Mouse (Mus musculus) forebrain, embryonic 13.5 days (tissue): ENCODE results near the gene Rab3gap1. TPM values are rescaled to one million over a fixed set of nuclear protein-coding genes. Genes with fewer than 3 reads are reported as not detected.
A peak's percentile ranks its signal among the peaks of the same experiment; 100 is the strongest.

ENCODE experiments used
- ATAC-seq: fragments of 200-750 bp; cut with Nextera tagmentation; 2 replicates; pipeline ENCODE4 v1.8.0; 2017
- H3K27ac ChIP-seq: fragments of 300-500 bp; sonication (generic); 2 replicates; pipeline ENCODE4 v1.5.1; 2015; ENCODE audit warnings: inconsistent platforms, mild to moderate bottlenecking, moderate library complexity
- H3K27me3 ChIP-seq: fragments of 300-500 bp; sonication (generic); 2 replicates; pipeline ENCODE4 v1.6.1; 2015; ENCODE audit warnings: mild to moderate bottlenecking, inconsistent platforms
- H3K36me3 ChIP-seq: fragments of 300-500 bp; sonication (generic); 2 replicates; pipeline ENCODE4 v1.6.1; 2015; ENCODE audit warnings: mild to moderate bottlenecking, inconsistent platforms; ENCODE audit not compliant: poor library complexity, severe bottlenecking
- H3K4me1 ChIP-seq: fragments of 300-500 bp; sonication (generic); 2 replicates; pipeline ENCODE4 v1.6.1; 2015; ENCODE audit warnings: inconsistent platforms
- H3K4me2 ChIP-seq: fragments of 300-500 bp; sonication (generic); 2 replicates; pipeline ENCODE4 v1.6.1; 2015; ENCODE audit warnings: inconsistent platforms, mild to moderate bottlenecking, moderate library complexity
- H3K4me3 ChIP-seq: fragments of 300-500 bp; sonication (generic); 2 replicates; pipeline ENCODE4 v1.5.1; 2015; ENCODE audit warnings: mild to moderate bottlenecking, inconsistent platforms
- H3K9ac ChIP-seq: fragments of 300-500 bp; sonication (generic); 2 replicates; pipeline ENCODE4 v1.6.1; 2015; ENCODE audit warnings: mild to moderate bottlenecking, inconsistent platforms
- H3K9me3 ChIP-seq: fragments of 300-500 bp; sonication (generic); replicated peaks from 2 replicates; pipeline ENCODE4 v1.6.1; 2016; ENCODE audit warnings: inconsistent platforms
- WGBS: fragments of 180-500 bp; shearing (Covaris S2); methylation state at CpG from one replicate; pipeline ENCODE4 v1.1.7; 2015; 5-methylcytosine and 5-hydroxymethylcytosine counted together
- polyA plus RNA-seq: library from polyadenylated mRNA; unstranded; fragments of >200 nt; fragmentation: Nextera tagmentation; extraction: Ambion mirVana; gene quantifications from 2 replicates; pipeline ENCODE4 v1.2.1, GENCODE M21; 2015

Rab3gap1 gene
- 16.1 and 17.8 TPM in 2 replicates for polyA plus RNA-seq

GRCm38 (mm10) chr1:127868300-127869261 lies at the start of gene Rab3gap1:
TSS of gene Rab3gap1 (plus strand) at chr1:127868773.
- peaks cover 6% of the 10 kb centered on the region; the same call in 1 of the 2 replicates for H3K36me3 ChIP-seq

DNA sequence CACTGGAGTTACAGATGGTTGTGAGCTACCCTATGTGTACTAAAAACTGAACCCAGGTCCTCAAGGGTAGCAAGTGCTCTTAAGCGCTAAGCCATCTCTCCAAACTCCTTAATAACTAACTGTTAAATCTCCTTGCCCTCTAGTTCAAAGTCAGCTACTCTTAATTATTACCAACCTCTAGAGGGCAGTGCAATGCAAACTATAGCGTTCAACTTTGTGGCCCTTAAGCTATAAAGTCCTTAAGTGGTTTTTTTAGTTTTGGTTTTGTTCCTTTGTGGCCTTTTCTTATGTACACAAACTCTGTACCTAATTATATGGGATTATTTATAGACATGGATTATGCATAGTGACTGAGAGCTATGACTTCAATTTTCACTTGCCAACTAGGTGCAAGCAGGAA lies 41.2 kb upstream of the Rab3gap1 start:
- H3K9me3 ChIP-seq: no peaks in the 10 kb centered on the region
- H3K36me3 ChIP-seq: no peaks in the 10 kb centered on the region
- H3K27ac ChIP-seq: no peak overlapping the region
- H3K27me3 ChIP-seq: no peaks in the 10 kb centered on the region
- WGBS: 11% methylated on average over 2 of the region's 2 CpGs
- no peaks in the 10 kb centered on the region for H3K4me1 ChIP-seq
- H3K4me3 ChIP-seq: no peak overlapping the region
- no peak overlapping the region for H3K9ac ChIP-seq
- peak; percentile 43; the same call in 1 of the 2 replicates for ATAC-seq
- no peak overlapping the region for H3K4me2 ChIP-seq

More at GRCm38 (mm10) chr1:127868300-127869261, at the start of gene Rab3gap1:
- WGBS: 11% methylated on average over 47 of the region's 47 CpGs
- H3K27me3 ChIP-seq: no peaks in the 10 kb centered on the region
- H3K27ac ChIP-seq: peak within 1 kb of the TSS; percentile 65
- no peaks in the 10 kb centered on the region for H3K9me3 ChIP-seq
- peaks cover 10% of the 10 kb centered on the region for H3K4me1 ChIP-seq
- peak; percentile 99 for ATAC-seq
- peak within 1 kb of the TSS; percentile 74 for H3K9ac ChIP-seq
- H3K4me3 ChIP-seq: peak within 1 kb of the TSS; percentile 79
- H3K4me2 ChIP-seq: peak within 1 kb of the TSS; percentile 70

GRCm38 (mm10) chr1:127830215-127830921 lies 38.2 kb upstream of the Rab3gap1 start:
- ATAC-seq: no peak
- H3K36me3 ChIP-seq: no peaks in the 10 kb centered on the region
- H3K27ac ChIP-seq: no peak overlapping the region
- H3K4me1 ChIP-seq: no peaks in the 10 kb centered on the region
- H3K9ac ChIP-seq: no peak overlapping the region
- H3K4me2 ChIP-seq: no peak overlapping the region
- no peak overlapping the region for H3K4me3 ChIP-seq
- no peaks in the 10 kb centered on the region for H3K27me3 ChIP-seq
- no peaks in the 10 kb centered on the region for H3K9me3 ChIP-seq
- WGBS: 92% methylated on average over 13 of the region's 13 CpGs

GRCm38 (mm10) chr1:127833714-127834113 lies 34.9 kb upstream of the Rab3gap1 start:
- Histone ChIP-seq H3K9ac (no peak overlapping the region), H3K9me3 (no peaks in the 10 kb centered on the region), H3K4me2 (no peak overlapping the region), H3K4me1 (no peaks in the 10 kb centered on the region), H3K4me3 (no peak overlapping the region), H3K36me3 (no peaks in the 10 kb centered on the region), H3K27me3 (no peaks in the 10 kb centered on the region), H3K27ac (no peak overlapping the region)
- no peak for ATAC-seq
- WGBS: 64% methylated on average over 2 of the region's 2 CpGs

- 85% methylated on average over 4 of the region's 4 CpGs for WGBS
- Histone ChIP-seq H3K27ac (no peak overlapping the region), H3K27me3 (no peaks in the 10 kb centered on the region), H3K4me3 (no peak overlapping the region), H3K9ac (no peak overlapping the region), H3K4me2 (no peak overlapping the region), H3K36me3 (no peaks in the 10 kb centered on the region), H3K4me1 (no peaks in the 10 kb centered on the region), H3K9me3 (no peaks in the 10 kb centered on the region)
- no peak for ATAC-seq
Measured at GRCm38 (mm10) chr1:127834202-127834601, 34.4 kb upstream of the Rab3gap1 start.

GRCm38 (mm10) chr1:127836619-127837018 lies 32.0 kb upstream of the Rab3gap1 start:
- Histone ChIP-seq H3K4me1 (no peaks in the 10 kb centered on the region), H3K27ac (no peak overlapping the region), H3K27me3 (no peaks in the 10 kb centered on the region), H3K36me3 (no peaks in the 10 kb centered on the region), H3K4me2 (no peak overlapping the region), H3K9me3 (no peaks in the 10 kb centered on the region), H3K9ac (no peak overlapping the region), H3K4me3 (no peak overlapping the region)
- WGBS: 74% methylated on average over 4 of the region's 4 CpGs
- ATAC-seq: no peak

DNA sequence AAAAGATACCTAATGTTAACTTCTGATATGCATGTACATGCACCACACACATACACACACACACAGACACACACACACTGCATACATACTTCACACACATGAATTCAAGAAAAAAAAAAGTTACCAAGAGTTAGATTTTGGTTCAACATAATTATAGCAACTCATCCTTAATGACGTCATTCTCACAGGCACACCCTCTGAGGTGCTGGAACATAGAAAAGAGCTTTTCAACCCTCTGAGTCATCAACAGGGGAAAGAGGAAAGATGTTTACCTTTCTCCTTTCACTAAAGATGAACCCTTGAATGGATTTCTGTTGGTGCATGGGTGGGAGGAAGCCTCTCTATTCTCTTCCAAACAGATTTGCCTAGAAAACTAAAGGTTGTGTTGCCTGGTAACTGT lies 30.0 kb upstream of the Rab3gap1 start:
- no peaks in the 10 kb centered on the region for H3K9me3 ChIP-seq
- no peaks in the 10 kb centered on the region for H3K27me3 ChIP-seq
- H3K4me2 ChIP-seq: no peak overlapping the region
- WGBS: 75% methylated on average over 1 of the region's 1 CpGs
- H3K27ac ChIP-seq: no peak overlapping the region
- no peak overlapping the region for H3K4me3 ChIP-seq
- H3K9ac ChIP-seq: no peak overlapping the region
- no peak for ATAC-seq
- H3K4me1 ChIP-seq: no peaks in the 10 kb centered on the region
- H3K36me3 ChIP-seq: no peaks in the 10 kb centered on the region

- no peaks in the 10 kb centered on the region for H3K27me3 ChIP-seq
- no peaks in the 10 kb centered on the region for H3K36me3 ChIP-seq
- no peak for ATAC-seq
- 91% methylated on average over 5 of the region's 5 CpGs for WGBS
- no peak overlapping the region for H3K4me2 ChIP-seq
- H3K4me1 ChIP-seq: no peaks in the 10 kb centered on the region
- H3K9ac ChIP-seq: no peak overlapping the region
- no peaks in the 10 kb centered on the region for H3K9me3 ChIP-seq
- H3K27ac ChIP-seq: no peak overlapping the region
- H3K4me3 ChIP-seq: no peak overlapping the region
Measured at GRCm38 (mm10) chr1:127845472-127845871, 23.1 kb upstream of the Rab3gap1 start.

DNA sequence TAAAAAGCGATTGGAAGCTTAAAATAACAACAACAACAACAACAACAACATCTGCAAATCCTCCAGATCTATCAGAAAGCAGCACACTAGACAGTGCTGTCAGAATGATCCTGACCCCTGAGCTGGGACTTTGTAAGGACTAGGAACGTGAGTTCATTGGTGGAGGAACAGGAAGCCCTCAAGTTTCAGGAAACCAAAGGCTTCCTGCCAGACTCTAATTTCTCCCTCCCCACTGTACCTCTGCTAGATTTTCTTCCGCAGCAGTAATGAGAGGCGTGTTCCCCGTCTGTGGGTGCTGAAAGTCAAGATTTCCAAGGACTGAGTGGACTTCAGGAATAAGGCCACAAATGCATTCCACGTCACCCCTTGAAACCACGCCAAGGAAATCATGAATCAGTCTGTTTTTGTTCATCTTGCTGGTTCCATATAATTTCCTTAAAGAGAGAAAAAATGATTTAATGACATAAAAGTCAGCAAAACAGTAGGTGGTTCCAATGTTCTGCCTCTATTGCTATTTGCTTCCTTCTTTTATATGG lies 18.4 kb upstream of the Rab3gap1 start:
- Histone ChIP-seq H3K4me2 (no peak overlapping the region), H3K9ac (no peak overlapping the region), H3K4me3 (no peak overlapping the region), H3K4me1 (no peaks in the 10 kb centered on the region), H3K9me3 (peaks cover 9% of the 10 kb centered on the region), H3K36me3 (no peaks in the 10 kb centered on the region), H3K27ac (no peak overlapping the region), H3K27me3 (no peaks in the 10 kb centered on the region)
- no peak for ATAC-seq
- WGBS: 85% methylated on average over 7 of the region's 7 CpGs

GRCm38 (mm10) chr1:127854486-127855222 lies 13.9 kb upstream of the Rab3gap1 start, which contains the start of gene Map3k19:
TSS of gene Map3k19 (minus strand) at chr1:127855031.
- WGBS: 73% methylated on average over 14 of the region's 14 CpGs
- no peak within 1 kb of the TSS for H3K4me2 ChIP-seq

DNA sequence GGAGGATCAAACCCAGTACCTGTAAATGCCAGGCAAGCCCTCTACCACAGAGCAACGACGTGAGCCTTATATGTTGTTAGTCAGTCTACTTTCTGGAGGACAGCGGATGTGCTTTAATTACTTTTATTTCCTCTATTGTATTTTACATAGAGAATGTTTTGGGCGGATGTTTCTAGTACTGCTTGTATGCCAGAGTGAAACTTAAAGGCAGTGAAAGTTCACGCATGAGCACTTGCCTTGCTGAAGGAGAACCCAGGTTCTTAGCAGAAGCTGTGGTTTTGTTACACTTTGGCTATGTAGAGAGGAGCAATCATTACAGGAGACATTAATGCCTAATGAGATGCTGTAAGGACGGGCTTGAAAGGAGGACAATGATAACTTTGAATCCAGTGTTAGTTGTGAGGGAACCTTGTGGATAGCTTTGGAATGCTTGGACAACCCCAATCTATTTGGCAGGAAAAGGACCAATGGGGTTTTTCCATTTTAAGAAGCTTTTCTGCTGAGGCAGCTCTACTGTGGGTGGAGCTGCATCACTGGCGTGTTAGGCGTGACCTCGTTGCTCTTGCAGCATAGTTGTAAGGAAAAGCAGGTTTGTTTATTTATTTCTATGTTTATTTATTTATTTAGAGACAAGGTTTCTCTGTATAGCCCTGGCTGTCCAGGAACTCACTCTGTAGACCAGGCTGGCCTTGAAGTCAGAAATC lies 9.5 kb upstream of the Rab3gap1 start:
- ATAC-seq: no peak
- WGBS: 85% methylated on average over 9 of the region's 9 CpGs
- Histone ChIP-seq H3K27ac (no peak overlapping the region), H3K36me3 (no peaks in the 10 kb centered on the region), H3K27me3 (no peaks in the 10 kb centered on the region), H3K9me3 (no peaks in the 10 kb centered on the region), H3K4me1 (no peaks in the 10 kb centered on the region), H3K9ac (no peak overlapping the region), H3K4me3 (no peak overlapping the region), H3K4me2 (no peak overlapping the region)

More at GRCm38 (mm10) chr1:127854486-127855222, 13.9 kb upstream of the Rab3gap1 start, which contains the start of gene Map3k19:
- H3K9ac ChIP-seq: no peak within 1 kb of the TSS
- peaks cover 9% of the 10 kb centered on the region for H3K9me3 ChIP-seq
- ATAC-seq: no peak
- H3K4me3 ChIP-seq: no peak within 1 kb of the TSS
- H3K27me3 ChIP-seq: no peaks in the 10 kb centered on the region
- no peaks in the 10 kb centered on the region for H3K36me3 ChIP-seq
- H3K27ac ChIP-seq: no peak within 1 kb of the TSS
- no peaks in the 10 kb centered on the region for H3K4me1 ChIP-seq
